ENCODE assay signal across 16 mouse cellular contexts in the genomic region with DNA sequence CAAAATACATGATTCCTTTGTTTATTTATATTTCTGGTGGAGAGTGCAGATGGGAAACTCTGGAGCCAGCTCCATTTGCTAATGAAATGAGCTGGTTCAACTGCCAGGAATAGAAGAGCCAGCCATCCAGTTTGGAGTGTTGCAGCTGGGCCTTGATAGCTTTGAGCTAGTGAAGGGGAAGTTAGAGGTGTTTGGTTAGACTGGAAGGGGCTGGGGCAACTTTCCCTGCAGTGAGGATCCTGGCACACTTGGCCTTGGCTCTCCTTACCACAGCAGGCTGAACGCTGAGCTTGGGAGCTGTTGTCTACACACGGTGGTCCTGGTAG.
A peak's percentile ranks its signal among the peaks of the same experiment; 100 is the strongest.
DNase-seq lines count a peak whose midpoint lies in the region; ATAC-seq lines count a peak whose summit lies in the region.
"Had no signal": no experiment of that assay in that cellular context is flagged by ENCODE, and none has a peak within 500 bp of the region (broad histone marks: within the 10 kb centered on the region; RNA-seq: fewer than 3 reads in every experiment).

No protein-coding gene starts in this region.

- peaks cover 4% of the 10 kb centered on the region for H3K4me1 ChIP-seq in forebrain, embryonic 16.5 days (replicated peaks; ENCODE audit: control insufficient read depth, insufficient read depth, low read length)
- H3K4me1 ChIP-seq in forebrain, embryonic 12.5 days = no peaks in the 10 kb centered on the region
- H3K4me1 ChIP-seq in lung, embryonic 15.5 days = peaks cover 8% of the 10 kb centered on the region
- H3K4me1 ChIP-seq in limb, embryonic 10.5 days = peaks cover 61% of the 10 kb centered on the region
- H3K4me1 ChIP-seq: liver, embryonic 13.5 days; megakaryocyte, embryonic 14.5 days had no signal

- no peak overlapping the region for H3K4me3 ChIP-seq in forebrain, embryonic 16.5 days (replicated peaks; ENCODE audit: low read length)
- H3K4me3 ChIP-seq in forebrain, embryonic 12.5 days (replicated peaks) = no peak overlapping the region
- H3K4me3 ChIP-seq in lung, embryonic 15.5 days = no peak overlapping the region
- no peak overlapping the region for H3K4me3 ChIP-seq in limb, embryonic 10.5 days
- H3K4me3 ChIP-seq: liver, embryonic 13.5 days; megakaryocyte, embryonic 14.5 days had no signal

- H3K4me2 ChIP-seq in forebrain, embryonic 16.5 days (ENCODE audit: low read length) = no peak overlapping the region
- no peak overlapping the region for H3K4me2 ChIP-seq in forebrain, embryonic 12.5 days
- 0 out of 2 replicates have a peak overlapping the region, but pooled peaks have one; percentile 38 for H3K4me2 ChIP-seq in lung, embryonic 15.5 days
- H3K4me2 ChIP-seq: liver, embryonic 13.5 days had no signal

- no peaks in the 10 kb centered on the region for H3K9me3 ChIP-seq in forebrain, embryonic 16.5 days (ENCODE audit: control insufficient read depth, low read length)
- no peaks in the 10 kb centered on the region for H3K9me3 ChIP-seq in forebrain, embryonic 12.5 days
- H3K9me3 ChIP-seq in lung, embryonic 15.5 days = no peaks in the 10 kb centered on the region
- H3K9me3 ChIP-seq in limb, embryonic 10.5 days (replicated peaks) = no peaks in the 10 kb centered on the region
- H3K9me3 ChIP-seq: embryonic facial prominence, embryonic 13.5 days; liver, embryonic 13.5 days had no signal

- H3K36me3 ChIP-seq in forebrain, embryonic 16.5 days (ENCODE audit: control insufficient read depth, insufficient read depth) = no peaks in the 10 kb centered on the region
- no peaks in the 10 kb centered on the region for H3K36me3 ChIP-seq in forebrain, embryonic 12.5 days (replicated peaks)
- H3K36me3 ChIP-seq in lung, embryonic 15.5 days = no peaks in the 10 kb centered on the region
- H3K36me3 ChIP-seq in limb, embryonic 10.5 days = no peaks in the 10 kb centered on the region
- H3K36me3 ChIP-seq: embryonic facial prominence, embryonic 13.5 days; liver, embryonic 13.5 days had no signal

- 62% methylated on average over 2 of the region's 2 CpGs for WGBS in forebrain, embryonic 16.5 days
- WGBS in forebrain, embryonic 12.5 days = 90% methylated on average over 2 of the region's 2 CpGs
- 41% methylated on average over 2 of the region's 2 CpGs for WGBS in lung, embryonic 15.5 days
- 82% methylated on average over 2 of the region's 2 CpGs for WGBS in limb, embryonic 10.5 days

- H3K9ac ChIP-seq in forebrain, embryonic 16.5 days (replicated peaks; ENCODE audit: low read depth, low read length) = no peak overlapping the region
- H3K9ac ChIP-seq in forebrain, embryonic 12.5 days = no peak overlapping the region
- H3K9ac ChIP-seq in lung, embryonic 15.5 days = no peak overlapping the region
- H3K9ac ChIP-seq: liver, embryonic 13.5 days had no signal

- DNase-seq in lung, postnatal 36 days = no peak
- DNase-seq in brain, adult 2 months (ENCODE audit: low read depth, low spot score) = peak; percentile 43
- no peak for DNase-seq in limb, embryonic 10.5 days (ENCODE audit: low spot score)
- DNase-seq in liver = no peak
- DNase-seq: adrenal gland, postnatal 10 days; cerebellum, adult 9-11 months; gastrocnemius, postnatal 14 days; liver, embryonic 13.5 days; retina, postnatal 1 day; thymus, postnatal 14 days had no signal

- H3K27ac ChIP-seq in forebrain, embryonic 16.5 days (ENCODE audit: low read length) = no peak overlapping the region
- no peak overlapping the region for H3K27ac ChIP-seq in forebrain, embryonic 12.5 days
- H3K27ac ChIP-seq in lung, embryonic 15.5 days = no peak overlapping the region
- H3K27ac ChIP-seq in limb, embryonic 10.5 days = peak overlapping the region; percentile 86
- H3K27ac ChIP-seq: liver, embryonic 13.5 days had no signal

- peak; percentile 85 for ATAC-seq in forebrain, embryonic 16.5 days
- ATAC-seq in forebrain, embryonic 12.5 days (ENCODE audit: low FRiP score) = no peak
- ATAC-seq in lung, embryonic 15.5 days (ENCODE audit: borderline replicate concordance, extremely low read depth, low FRiP score, low TSS enrichment) = peak; percentile 78; the same call in 1 of the 2 replicates
- no peak for ATAC-seq in erythroid progenitor cell, adult 5-6 weeks (replicated peaks; ENCODE audit: low FRiP score, poor library complexity, severe bottlenecking)

- no peaks in the 10 kb centered on the region for H3K27me3 ChIP-seq in forebrain, embryonic 16.5 days (replicated peaks; ENCODE audit: control insufficient read depth, insufficient read depth, low read length)
- no peaks in the 10 kb centered on the region for H3K27me3 ChIP-seq in forebrain, embryonic 12.5 days
- H3K27me3 ChIP-seq in lung, embryonic 15.5 days = no peaks in the 10 kb centered on the region
- H3K27me3 ChIP-seq in limb, embryonic 10.5 days (ENCODE audit: low read depth, poor library complexity, severe bottlenecking) = no peaks in the 10 kb centered on the region
- H3K27me3 ChIP-seq: liver, embryonic 13.5 days; megakaryocyte, embryonic 14.5 days had no signal

Comparison
In these comparisons a context has a peak if more than half of its experiments do, and no peak if none do; other contexts are left out.
1. ATAC-seq: peak in forebrain, embryonic 16.5 days (single experiment) and lung, embryonic 15.5 days (single experiment); none in forebrain, embryonic 12.5 days (single experiment) and erythroid progenitor cell, adult 5-6 weeks (single experiment).